Mouse (Mus musculus) right cerebral cortex, adult 2 months (tissue): ENCODE data around the gene Hadhb.

Source experiments
- DNase-seq, 2 experiments: peaks; one replicate each; pipeline ENCODE4 v3.0.0; 2021 to 2022; ENCODE audit warnings: low spot score in 2 of 2

Gene Hadhb

DNA sequence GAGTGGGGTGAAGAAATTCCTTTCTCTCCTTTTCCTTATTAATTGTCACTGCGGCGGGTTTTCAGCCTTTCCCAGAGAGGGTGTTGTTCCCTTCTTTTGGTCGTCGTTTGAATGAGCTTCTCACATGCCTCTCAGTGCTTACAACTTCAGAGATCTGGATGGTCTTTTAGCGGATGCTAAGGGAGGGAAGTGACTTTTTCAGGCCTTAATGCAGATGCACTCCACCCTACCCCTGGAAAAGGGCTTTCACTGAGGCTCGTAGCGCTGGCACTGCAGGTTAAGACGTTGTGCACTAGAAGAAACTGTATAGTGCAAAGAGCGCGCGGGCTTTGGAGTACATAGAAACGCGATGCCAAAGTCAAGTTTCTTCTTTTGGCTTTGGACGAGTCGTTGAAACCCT is 78.0 kb downstream of the Hadhb start:
- DNase-seq = peak; percentile 29 to 38

DNA sequence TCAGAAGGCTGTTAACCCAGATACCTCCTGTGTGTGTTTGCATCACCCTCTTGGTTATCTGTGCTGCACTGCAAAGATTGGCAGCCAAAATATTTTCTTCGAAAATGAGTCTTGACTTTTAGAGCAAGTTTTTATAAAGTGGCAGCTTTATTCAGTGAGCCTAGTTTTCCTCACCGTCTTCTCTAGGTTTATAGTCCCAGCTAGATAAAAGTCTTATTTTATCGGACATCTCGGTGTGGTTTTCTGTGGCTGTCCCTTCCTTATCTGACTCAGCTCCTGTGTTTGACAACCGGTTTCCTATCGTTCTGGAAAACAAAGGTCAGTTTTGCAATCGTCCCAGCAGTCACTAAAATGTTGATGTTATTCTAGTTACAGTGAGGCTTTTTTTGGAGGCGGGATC is 78.9 kb downstream of the Hadhb start:
- DNase-seq = no peak
